Mouse (Mus musculus): ENCODE measurements at regions not wholly inside any gene's neighbourhood (a gene's known extent, or its start where the extent isn't known, plus 50 kb on each side); places are given as distances from the start of the nearest gene placed in this dataset.

GRCm38 (mm10) chr16:66086499-66086898 lies 271.4 kb downstream of the Vgll3 start:
- peak; percentile 23 for DNase-seq (ENCODE audit: low read depth, low spot score)

DNA sequence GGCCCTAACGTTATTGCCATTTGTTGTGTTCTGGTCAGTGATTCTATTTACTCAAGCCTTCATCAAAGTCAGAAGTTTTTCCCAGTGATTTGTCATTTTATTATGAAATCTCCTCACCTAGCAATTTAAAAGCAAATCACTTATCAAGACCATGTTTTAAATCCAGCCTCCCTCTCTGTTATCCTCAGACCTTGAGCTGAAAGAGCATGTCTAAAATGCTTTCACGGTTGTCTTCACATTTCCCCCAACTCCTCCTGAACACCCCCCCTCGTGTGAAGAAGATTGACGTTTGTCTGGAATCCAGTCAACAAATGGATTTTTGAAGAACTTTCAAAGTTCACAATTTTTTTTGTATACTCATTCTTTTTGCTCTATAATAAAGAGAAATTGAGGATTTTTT lies 277.7 kb downstream of the Vgll3 start:
- no peak for DNase-seq (ENCODE audit: low read depth, low spot score)

DNA sequence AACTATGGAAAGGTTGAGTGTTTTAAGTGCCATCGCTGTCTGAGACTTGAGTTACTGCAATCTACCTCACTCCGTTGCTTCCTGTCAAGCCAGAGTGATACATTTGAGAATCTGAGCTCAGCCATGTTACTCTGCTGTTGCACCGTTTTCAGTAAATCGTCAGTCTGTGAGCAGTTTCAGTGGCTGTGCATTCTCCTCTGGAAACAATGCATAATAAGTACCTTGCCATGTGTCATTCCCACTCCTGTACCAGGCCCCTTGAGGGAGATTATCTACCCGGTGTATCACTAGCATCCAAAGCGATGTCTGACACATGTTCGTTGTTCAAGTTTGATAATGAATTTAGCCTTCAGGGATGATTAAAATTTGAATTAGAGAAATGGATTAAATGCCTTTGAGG lies 280.6 kb downstream of the Vgll3 start:
- no peak for DNase-seq (ENCODE audit: low read depth, low spot score)

DNA sequence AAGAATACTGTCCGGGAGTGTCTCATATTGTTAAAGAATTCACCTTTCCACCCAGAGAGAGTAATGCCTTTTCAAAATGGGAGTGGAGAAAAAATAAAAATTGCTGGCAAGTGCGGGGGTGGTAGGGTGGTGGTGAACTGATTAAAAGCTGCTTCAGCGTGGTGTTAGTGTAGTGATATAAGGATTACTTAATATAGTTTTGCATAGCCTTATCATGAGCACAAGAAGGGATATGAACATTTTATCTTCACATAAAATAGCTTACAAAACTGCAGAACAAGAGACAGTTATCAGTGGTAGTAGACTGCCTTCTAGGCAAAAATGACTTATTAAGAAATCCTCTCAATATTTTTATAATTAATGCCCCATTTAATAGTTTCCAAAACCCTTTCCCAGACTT lies 302.9 kb downstream of the Vgll3 start:
- no peak for DNase-seq (ENCODE audit: low read depth, low spot score)

DNA sequence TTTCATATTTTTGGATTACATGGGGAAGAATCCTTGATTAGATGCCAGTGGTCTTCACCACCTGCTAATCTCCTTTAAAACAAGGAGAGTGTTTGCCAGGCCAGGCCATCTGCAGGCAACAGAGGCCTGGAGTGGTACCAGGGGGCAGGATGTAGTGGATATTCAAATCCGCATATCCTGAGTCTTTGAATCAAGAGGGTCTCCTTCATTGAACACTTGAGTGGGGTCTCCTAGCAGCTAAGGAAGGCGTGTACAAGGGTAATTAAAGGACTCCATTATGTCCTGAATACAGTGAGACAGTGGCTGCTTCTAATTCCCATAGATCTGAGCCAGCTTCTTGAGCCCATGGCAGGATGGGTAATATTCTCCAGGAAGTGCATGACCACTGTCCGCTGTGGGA lies 322.7 kb downstream of the Vgll3 start:
- no peak for DNase-seq (ENCODE audit: low read depth, low spot score)

DNA sequence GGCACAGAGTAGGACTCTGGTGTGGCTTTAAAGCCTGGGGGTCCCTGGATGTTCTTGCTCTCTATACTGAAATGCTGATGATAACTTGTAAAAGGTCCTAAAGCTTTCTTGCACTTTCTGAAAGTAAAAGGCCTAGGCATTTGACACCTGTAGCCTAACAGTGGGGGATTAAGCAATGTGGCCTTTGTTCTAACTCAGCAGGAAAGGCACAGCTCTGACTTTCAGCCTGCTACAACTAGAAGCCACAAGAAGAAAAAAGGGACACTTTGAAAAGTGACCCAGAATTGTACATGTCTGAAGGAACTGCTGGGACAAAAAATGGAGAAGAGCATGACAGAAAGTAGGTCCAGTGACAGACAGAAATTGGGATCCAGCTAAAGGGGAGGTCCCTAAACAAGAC lies 329.7 kb downstream of the Vgll3 start:
- DNase-seq (ENCODE audit: low read depth, low spot score), result no peak

DNA sequence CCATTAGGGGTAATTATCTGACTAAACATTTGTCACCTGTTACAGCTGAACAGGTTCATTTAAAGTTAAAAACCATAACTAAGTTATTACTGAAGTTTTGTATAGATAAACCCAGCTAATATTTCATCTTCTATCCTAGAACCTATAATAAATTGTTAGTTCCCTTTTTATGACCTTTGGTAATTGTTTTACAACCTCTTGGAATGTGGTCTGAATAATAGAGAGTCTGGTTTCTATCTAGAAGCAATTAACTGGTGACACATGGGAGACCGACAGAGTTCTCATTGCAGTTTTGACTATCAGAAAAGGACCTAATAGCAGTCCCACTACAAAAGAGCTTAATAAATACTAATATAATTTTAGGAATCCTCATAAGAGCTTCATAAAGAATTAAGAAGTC lies 330.2 kb downstream of the Vgll3 start:
- no peak for DNase-seq (ENCODE audit: low read depth, low spot score)

- no peak for DNase-seq (ENCODE audit: low read depth, low spot score)
These were observed 353.2 kb downstream of the Vgll3 start for GRCm38 (mm10) chr16:66168289-66168688.

- DNase-seq (ENCODE audit: low read depth, low spot score), result peak; percentile 26
These were observed 375.7 kb downstream of the Vgll3 start for GRCm38 (mm10) chr16:66190801-66191200.

- DNase-seq (ENCODE audit: low read depth, low spot score), result no peak
These were observed 386.3 kb downstream of the Vgll3 start for GRCm38 (mm10) chr16:66201406-66201805.
